Mouse (Mus musculus) embryonic fibroblast, embryonic 13.5 days (primary cell): ENCODE measurements around the gene Zfp865. TPM values are rescaled to one million over a fixed set of nuclear protein-coding genes. Genes with fewer than 3 reads are reported as not detected.

Experiments
- H3K27ac ChIP-seq: 2 replicates; pipeline ENCODE4 v1.5.1; 2012; ENCODE audit warnings: low read length, control low read depth, inconsistent platforms; ENCODE audit not compliant: insufficient read depth
- H3K4me1 ChIP-seq: 2 replicates; pipeline ENCODE4 v1.6.1; 2011; ENCODE audit warnings: low read length; ENCODE audit not compliant: control insufficient read depth, insufficient read depth
- H3K4me3 ChIP-seq: 2 replicates; pipeline ENCODE4 v1.5.1; 2011; ENCODE audit warnings: mild to moderate bottlenecking, control low read depth, low read length; ENCODE audit not compliant: insufficient read depth
- CTCF ChIP-seq: IDR thresholded peaks from 2 replicates; pipeline ENCODE4 v1.5.1; 2011; ENCODE audit warnings: mild to moderate bottlenecking, control low read depth, low read length, moderate library complexity, borderline replicate concordance; ENCODE audit not compliant: insufficient read depth
- POLR2A ChIP-seq: IDR thresholded peaks from 2 replicates; pipeline ENCODE4 v1.6.1; 2011; ENCODE audit warnings: low read depth, mild to moderate bottlenecking, control low read depth, low read length, moderate library complexity
- polyA plus RNA-seq: library from polyadenylated mRNA; stranded (reverse); fragments of >200 nt; gene quantifications from 2 replicates; pipeline ENCODE4 v1.2.4, GENCODE M21; 2011; ENCODE audit warnings: low read depth; ENCODE audit not compliant: missing spikeins, insufficient read length

Gene Zfp865
- polyA plus RNA-seq, 1 experiment = 29.4 TPM

DNA sequence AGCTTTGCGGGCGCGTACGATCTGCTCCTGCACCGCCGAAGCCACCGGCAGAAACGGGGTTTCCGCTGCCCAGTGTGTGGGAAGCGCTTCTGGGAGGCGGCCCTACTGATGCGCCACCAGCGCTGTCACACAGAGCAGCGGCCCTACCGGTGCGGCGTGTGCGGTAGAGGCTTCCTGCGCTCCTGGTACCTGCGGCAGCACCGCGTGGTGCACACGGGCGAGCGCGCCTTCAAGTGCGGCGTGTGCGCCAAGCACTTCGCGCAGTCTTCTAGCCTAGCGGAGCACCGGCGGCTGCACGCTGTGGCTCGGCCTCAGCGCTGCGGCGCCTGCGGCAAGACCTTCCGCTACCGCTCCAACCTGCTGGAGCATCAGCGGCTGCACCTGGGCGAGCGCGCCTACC, 11.3 kb downstream of the Zfp865 start:
- H3K4me3 ChIP-seq = no peak overlapping the region
- no peak for TF ChIP-seq CTCF
- no peak for TF ChIP-seq POLR2A

DNA sequence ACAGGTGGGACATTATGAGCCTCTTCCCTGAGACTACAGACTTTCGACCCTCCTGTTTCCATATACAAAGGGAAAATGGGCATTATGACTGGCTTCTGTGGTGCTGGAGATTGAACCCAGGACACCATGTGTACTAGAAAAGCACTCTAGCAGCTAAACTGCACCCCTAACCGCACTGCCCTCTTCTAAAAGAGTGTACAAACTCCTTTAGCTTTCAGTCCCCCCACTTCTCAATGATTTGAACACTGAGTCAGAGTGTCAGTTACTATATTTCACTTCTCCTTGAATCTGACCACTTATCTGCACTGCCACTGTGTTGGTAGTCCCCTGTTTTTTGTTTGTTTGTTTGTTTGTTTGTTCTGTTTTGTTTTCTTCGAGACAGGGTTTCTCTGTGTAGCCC, 13.6 kb downstream of the Zfp865 start, which contains the start of gene 4632433K11Rik:
Gene 4632433K11Rik, plus strand, starts transcription at position 301 of the 400 bp plus-strand sequence.
- H3K4me1 ChIP-seq = no peaks in the 10 kb centered on the region
- no peak within 1 kb of the TSS for H3K4me3 ChIP-seq
- TF ChIP-seq CTCF = no peak
- TF ChIP-seq POLR2A = 0 out of 2 replicates have a peak, but pooled peaks have one; percentile 5
- H3K27ac ChIP-seq = no peak within 1 kb of the TSS

More for the DNA sequence above, 11.3 kb downstream of the Zfp865 start:
- Histone ChIP-seq H3K4me1 (no peaks in the 10 kb centered on the region), H3K27ac (no peak overlapping the region)

DNA sequence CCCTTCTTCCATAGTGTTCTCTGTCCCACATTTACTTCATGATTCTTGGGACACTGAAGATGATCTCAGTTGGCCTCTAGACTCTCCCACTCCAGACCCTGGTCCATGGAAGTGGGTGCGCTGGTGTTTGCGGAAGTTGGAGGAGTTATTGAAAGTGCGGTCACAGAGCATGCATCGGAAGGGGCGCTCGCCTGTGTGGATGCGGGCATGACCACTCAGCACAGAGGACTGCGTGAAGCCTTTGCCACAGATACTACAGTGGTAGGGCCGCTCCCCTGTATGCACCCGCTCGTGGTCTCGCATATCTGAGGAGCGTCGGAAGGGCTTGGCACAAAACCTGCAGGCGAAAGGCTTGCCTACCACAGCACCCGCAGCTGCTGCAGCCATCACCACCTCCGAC, 15.5 kb downstream of the Zfp865 start:
- H3K27ac ChIP-seq = no peak overlapping the region
- 0 out of 2 replicates have a peak, but pooled peaks cover 4% of the 10 kb centered on the region for H3K4me1 ChIP-seq
- no peak for TF ChIP-seq POLR2A
- TF ChIP-seq CTCF = no peak
- H3K4me3 ChIP-seq = no peak overlapping the region

DNA sequence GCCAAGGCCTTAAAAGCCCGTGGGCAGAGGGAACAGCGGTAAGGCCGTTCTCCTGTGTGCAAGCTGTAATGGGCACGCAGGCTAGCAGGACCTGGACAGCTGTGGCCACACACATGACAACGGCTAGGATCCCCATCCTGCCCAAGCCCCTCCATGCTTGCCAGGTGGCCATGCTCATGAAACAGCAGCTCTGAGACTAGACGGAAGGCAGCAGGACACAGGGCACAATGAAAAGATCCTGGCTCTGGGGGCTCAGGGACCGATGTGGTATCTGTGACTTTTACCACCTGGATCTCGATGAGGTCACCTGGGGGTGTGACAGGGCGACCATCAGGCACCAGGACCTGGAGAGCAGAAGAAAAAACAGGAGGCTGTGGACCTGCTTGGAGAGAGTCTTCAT, 16.0 kb downstream of the Zfp865 start:
- TF ChIP-seq CTCF (no peak), POLR2A (no peak)
- Histone ChIP-seq H3K4me3 (no peak overlapping the region), H3K4me1 (0 out of 2 replicates have a peak, but pooled peaks cover 4% of the 10 kb centered on the region), H3K27ac (no peak overlapping the region)

- Histone ChIP-seq H3K27ac (no peak overlapping the region), H3K4me3 (no peak overlapping the region), H3K4me1 (0 out of 2 replicates have a peak, but pooled peaks cover 4% of the 10 kb centered on the region)
- TF ChIP-seq CTCF (no peak), POLR2A (no peak)
Measured at GRCm38 (mm10) chr7:5037026-5037425, 16.9 kb downstream of the Zfp865 start.

DNA sequence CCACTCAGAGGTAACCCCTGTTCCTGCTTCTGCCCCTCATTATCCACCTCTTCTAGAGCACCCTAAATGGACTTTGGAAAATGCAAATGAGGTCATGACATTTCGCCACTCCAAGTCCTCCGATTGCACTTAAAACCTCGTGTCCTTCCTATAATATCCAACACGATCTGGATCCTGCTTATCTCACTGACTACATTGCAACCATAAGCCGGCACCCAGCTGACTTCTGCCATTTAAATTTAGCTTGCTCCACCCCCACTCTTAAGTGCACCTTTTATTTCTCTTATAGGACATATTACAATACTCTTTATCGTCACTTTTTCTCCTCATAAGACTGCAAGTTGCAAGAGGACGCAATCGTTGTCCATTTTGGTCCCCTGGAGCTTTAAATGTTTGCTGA, 17.3 kb downstream of the Zfp865 start:
- H3K4me3 ChIP-seq = no peak overlapping the region
- TF ChIP-seq POLR2A (no peak; the same call in 1 of the 2 replicates), CTCF (no peak)
- no peak overlapping the region for H3K27ac ChIP-seq
- 0 out of 2 replicates have a peak, but pooled peaks cover 4% of the 10 kb centered on the region for H3K4me1 ChIP-seq

DNA sequence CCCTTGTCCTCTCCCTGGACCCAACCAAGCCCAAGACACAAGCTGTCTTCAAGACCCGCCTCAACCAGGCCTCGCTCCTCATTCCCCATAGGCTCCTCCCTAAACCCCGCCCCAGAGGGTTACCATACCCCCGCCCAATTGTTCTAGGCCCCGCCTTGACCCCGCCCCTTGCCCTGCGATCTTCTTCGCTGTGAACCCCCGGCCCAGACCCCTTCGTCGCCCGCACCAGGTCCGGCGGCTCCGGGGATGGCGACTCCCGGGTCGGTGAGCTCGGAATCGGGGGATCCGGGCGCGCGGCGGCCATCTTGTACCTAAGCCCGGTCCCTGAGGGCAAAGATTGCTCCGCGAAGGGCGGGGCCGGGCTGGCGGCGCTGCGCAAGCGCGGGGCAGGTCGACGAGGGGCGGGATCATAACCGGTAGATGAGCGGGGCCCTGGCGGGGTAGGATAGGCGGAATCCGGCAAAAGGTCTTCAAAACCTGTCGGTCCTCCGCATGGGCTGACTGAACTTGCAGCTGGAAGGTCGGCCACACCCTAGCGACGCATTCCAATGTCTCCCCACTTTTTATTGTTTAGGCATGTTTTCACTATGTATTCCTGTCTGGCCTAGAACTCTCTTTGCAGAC, 18.0 kb downstream of the Zfp865 start, which contains the start of gene Zfp784:
Gene Zfp784, minus strand, starts transcription at position 338 of the 624 bp plus-strand sequence.
- Histone ChIP-seq H3K4me1 (0 out of 2 replicates have a peak, but pooled peaks cover 4% of the 10 kb centered on the region), H3K4me3 (peak within 1 kb of the TSS; percentile 70), H3K27ac (peak within 1 kb of the TSS; percentile 85)
- no peak for TF ChIP-seq CTCF
- peak; percentile 84 for TF ChIP-seq POLR2A

- H3K4me1 ChIP-seq = 0 out of 2 replicates have a peak, but pooled peaks cover 4% of the 10 kb centered on the region
- no peak for TF ChIP-seq POLR2A
- H3K27ac ChIP-seq = peak overlapping the region; percentile 85
- peak overlapping the region; percentile 70 for H3K4me3 ChIP-seq
Measured at GRCm38 (mm10) chr7:5038940-5039339, 18.8 kb downstream of the Zfp865 start.

GRCm38 (mm10) chr7:5044981-5045380, 24.8 kb downstream of the Zfp865 start:
- TF ChIP-seq POLR2A (no peak), CTCF (no peak)
- Histone ChIP-seq H3K27ac (no peak overlapping the region), H3K4me3 (no peak overlapping the region), H3K4me1 (no peaks in the 10 kb centered on the region)

- no peak overlapping the region for H3K27ac ChIP-seq
- H3K4me1 ChIP-seq = no peaks in the 10 kb centered on the region
- no peak for TF ChIP-seq CTCF
- no peak for TF ChIP-seq POLR2A
- no peak overlapping the region for H3K4me3 ChIP-seq
Measured at GRCm38 (mm10) chr7:5046112-5046511, 25.9 kb downstream of the Zfp865 start.
